ENCODE assay signal across 12 mouse cellular contexts in genomic region chr8:115806579-115806978, GRCm38 (mm10).
A peak's percentile ranks its signal among the peaks of the same experiment; 100 is the strongest.
DNase-seq lines count a peak whose midpoint lies in the region; ATAC-seq lines count a peak whose summit lies in the region.
"Had no signal": no experiment of that assay in that cellular context is flagged by ENCODE, and none has a peak within 500 bp of the region (broad histone marks: within the 10 kb centered on the region; RNA-seq: fewer than 3 reads in every experiment).

No protein-coding gene starts in this region.

- H3K27me3 ChIP-seq in heart, embryonic 10.5 days (ENCODE audit: insufficient read depth, poor library complexity, severe bottlenecking): no peaks in the 10 kb centered on the region
- no peaks in the 10 kb centered on the region for H3K27me3 ChIP-seq in heart, embryonic 11.5 days (ENCODE audit: control insufficient read depth, insufficient read depth, low read length)
- H3K27me3 ChIP-seq in limb, embryonic 11.5 days (ENCODE audit: control insufficient read depth, insufficient read depth, low read length): no peaks in the 10 kb centered on the region
- H3K27me3 ChIP-seq: liver, embryonic 12.5 days had no signal

- peaks cover 6% of the 10 kb centered on the region; the same call in 1 of the 2 replicates for H3K4me1 ChIP-seq in heart, embryonic 10.5 days
- H3K4me1 ChIP-seq in heart, embryonic 11.5 days (ENCODE audit: control insufficient read depth, insufficient read depth, low read length): peaks cover 5% of the 10 kb centered on the region
- no peaks in the 10 kb centered on the region for H3K4me1 ChIP-seq in limb, embryonic 11.5 days (ENCODE audit: control insufficient read depth, insufficient read depth, low read length)
- H3K4me1 ChIP-seq: liver, embryonic 12.5 days had no signal

- WGBS in heart, embryonic 10.5 days: 33% methylated on average over 9 of the region's 9 CpGs
- WGBS in heart, embryonic 11.5 days (ENCODE audit: insufficient replicate concordance): 27% methylated on average over 9 of the region's 9 CpGs
- WGBS in limb, embryonic 11.5 days: 37% methylated on average over 9 of the region's 9 CpGs

- intact Hi-C loops in left cerebral cortex, postnatal 4 days (cut with DNase I): no loop called here

- peak; percentile 61 for DNase-seq in heart, embryonic 10.5 days (ENCODE audit: low spot score)
- DNase-seq in right cerebral cortex, postnatal 10 days (ENCODE audit: low spot score in 2 of 2): peak; percentile 20 to 28
- DNase-seq in right cerebral cortex, postnatal 25 days: no peak
- DNase-seq in limb, embryonic 11.5 days (ENCODE audit: low spot score): peak; percentile 30
- no peak for DNase-seq in adrenal gland, adult (ENCODE audit: inconsistent age in 2 of 2, low spot score in 1 of 2)
- no peak for DNase-seq in thymus, postnatal 4 days
- DNase-seq in left cerebral cortex, postnatal 4 days: no peak
- DNase-seq: gastrocnemius, postnatal 25 days; kidney, postnatal 10 days had no signal

- H3K27ac ChIP-seq in heart, embryonic 10.5 days: no peak overlapping the region
- H3K27ac ChIP-seq in heart, embryonic 11.5 days (ENCODE audit: low read depth, low read length): no peak overlapping the region
- no peak overlapping the region for H3K27ac ChIP-seq in limb, embryonic 11.5 days (replicated peaks; ENCODE audit: low read depth, low read length)
- H3K27ac ChIP-seq: liver, embryonic 12.5 days had no signal

- H3K4me2 ChIP-seq in heart, embryonic 11.5 days: no peak overlapping the region; the same call in 1 of the 2 replicates
- H3K4me2 ChIP-seq in limb, embryonic 11.5 days (ENCODE audit: low read depth, severe bottlenecking): no peak overlapping the region
- H3K4me2 ChIP-seq: liver, embryonic 12.5 days had no signal

- H3K9me3 ChIP-seq in heart, embryonic 10.5 days: no peaks in the 10 kb centered on the region
- H3K9me3 ChIP-seq in heart, embryonic 11.5 days (replicated peaks; ENCODE audit: control insufficient read depth, low read length): no peaks in the 10 kb centered on the region
- no peaks in the 10 kb centered on the region for H3K9me3 ChIP-seq in limb, embryonic 11.5 days (ENCODE audit: control insufficient read depth, low read length)
- H3K9me3 ChIP-seq: liver, embryonic 12.5 days had no signal

- no peak for ATAC-seq in heart, embryonic 11.5 days (replicated peaks; ENCODE audit: insufficient number of reproducible peaks, low FRiP score, low TSS enrichment)
- no peak for ATAC-seq in limb, embryonic 11.5 days (ENCODE audit: insufficient number of reproducible peaks, low FRiP score, low TSS enrichment, low read depth)
- ATAC-seq: CD4-positive, CD25-positive, alpha-beta regulatory T cell, adult 4 months; liver, embryonic 12.5 days had no signal

- H3K4me3 ChIP-seq in heart, embryonic 10.5 days: no peak overlapping the region
- H3K4me3 ChIP-seq in heart, embryonic 11.5 days (ENCODE audit: low read depth, low read length): no peak overlapping the region
- no peak overlapping the region for H3K4me3 ChIP-seq in limb, embryonic 11.5 days (ENCODE audit: low read depth, low read length)
- H3K4me3 ChIP-seq: liver, embryonic 12.5 days had no signal

- H3K9ac ChIP-seq in heart, embryonic 11.5 days (ENCODE audit: low read depth, low read length): no peak overlapping the region
- no peak overlapping the region for H3K9ac ChIP-seq in limb, embryonic 11.5 days (ENCODE audit: low read length)
- H3K9ac ChIP-seq: liver, embryonic 12.5 days had no signal

- no peaks in the 10 kb centered on the region for H3K36me3 ChIP-seq in heart, embryonic 10.5 days
- no peaks in the 10 kb centered on the region for H3K36me3 ChIP-seq in heart, embryonic 11.5 days (ENCODE audit: control insufficient read depth, insufficient read depth, low read length)
- H3K36me3 ChIP-seq in limb, embryonic 11.5 days (ENCODE audit: control insufficient read depth, insufficient read depth, low read length): no peaks in the 10 kb centered on the region
- H3K36me3 ChIP-seq: liver, embryonic 12.5 days had no signal

Comparison
In these comparisons a context has a peak if more than half of its experiments do, and no peak if none do; other contexts are left out.
1. DNase-seq: peak in heart, embryonic 10.5 days (single experiment), right cerebral cortex, postnatal 10 days (2 of 2) and limb, embryonic 11.5 days (single experiment); none in right cerebral cortex, postnatal 25 days (single experiment), adrenal gland, adult (0 of 2), thymus, postnatal 4 days (single experiment) and left cerebral cortex, postnatal 4 days (single experiment).